Mouse (Mus musculus): ENCODE measurements around the gene Slc6a11.

Slc6a11 gene

DNA sequence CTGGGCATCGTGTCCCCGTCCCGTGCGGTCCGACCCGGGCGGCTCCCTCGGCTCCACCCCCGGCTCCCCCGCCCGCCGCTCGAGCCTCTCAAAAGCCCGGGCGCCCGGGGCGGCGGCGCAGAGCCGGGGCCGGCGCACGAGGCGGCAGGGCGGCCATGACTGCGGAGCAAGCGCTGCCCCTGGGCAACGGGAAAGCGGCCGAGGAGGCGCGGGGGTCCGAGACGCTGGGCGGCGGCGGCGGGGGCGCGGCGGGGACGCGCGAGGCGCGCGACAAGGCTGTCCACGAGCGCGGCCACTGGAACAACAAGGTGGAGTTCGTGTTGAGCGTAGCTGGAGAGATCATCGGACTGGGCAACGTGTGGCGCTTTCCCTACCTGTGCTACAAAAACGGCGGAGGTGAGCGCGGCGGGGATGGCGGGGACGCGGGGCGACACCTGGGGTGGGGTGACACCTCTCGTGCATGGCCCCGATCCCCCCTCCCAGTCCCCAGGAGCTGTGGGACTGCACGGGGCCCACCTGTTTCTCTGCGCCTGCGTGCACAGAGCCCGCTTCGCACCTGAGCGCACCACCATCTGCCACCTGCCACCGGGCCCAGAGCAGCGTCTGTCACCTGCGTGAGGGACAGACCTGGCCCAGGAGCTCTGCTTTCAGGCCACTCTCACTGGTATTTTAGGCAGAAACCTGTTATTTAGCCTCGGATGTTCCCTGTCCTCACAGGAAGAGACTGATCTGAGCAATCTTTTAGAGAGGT lies at the start of gene Slc6a11:
TSS of gene Slc6a11 (plus strand) at position 120 of the 751 bp plus-strand sequence.
- DNase-seq (ENCODE audit: low read depth, low spot score): peak; percentile 13

DNA sequence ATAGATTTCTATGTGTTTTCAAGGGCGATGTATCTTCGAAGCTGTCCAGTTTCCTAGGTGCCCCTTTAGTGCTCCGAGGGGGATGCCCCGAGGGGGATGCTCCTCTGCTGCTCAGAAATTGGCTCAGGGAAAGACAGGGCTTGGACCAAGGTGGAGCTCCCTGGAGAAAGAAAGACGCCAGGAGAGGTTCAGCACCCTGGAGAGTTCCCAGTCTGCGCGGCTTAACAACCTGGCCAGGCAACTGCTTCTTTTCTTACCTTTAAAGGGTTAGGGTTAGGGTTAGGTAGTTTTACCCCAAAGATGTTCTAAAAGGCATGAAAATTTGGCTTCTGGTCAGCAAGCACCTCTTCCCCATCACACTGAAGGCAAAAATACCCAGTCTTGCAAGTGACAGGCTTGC lies 43.9 kb upstream of the Slc6a11 start:
- peak; percentile 70 for DNase-seq (ENCODE audit: low read depth, low spot score)

DNA sequence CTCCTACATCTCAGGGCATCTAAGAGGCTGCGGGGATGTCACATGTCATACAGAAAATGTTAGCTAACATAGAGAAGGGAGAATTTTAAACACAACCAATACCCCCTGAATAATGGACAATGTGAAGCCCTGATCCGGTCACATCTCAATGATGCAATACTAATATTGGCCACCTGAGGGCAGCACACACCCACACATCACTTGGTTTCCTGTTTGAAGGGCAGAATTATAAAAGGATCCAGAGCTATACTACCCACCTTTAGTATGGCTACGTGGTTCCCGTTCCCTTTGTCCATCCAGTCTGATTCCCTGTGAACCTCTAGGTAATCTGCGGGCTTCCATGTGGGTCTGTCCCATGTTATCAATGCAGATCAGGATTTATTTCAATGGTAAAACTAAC lies 41.4 kb upstream of the Slc6a11 start:
- DNase-seq (ENCODE audit: low read depth, low spot score): peak; percentile 62

DNA sequence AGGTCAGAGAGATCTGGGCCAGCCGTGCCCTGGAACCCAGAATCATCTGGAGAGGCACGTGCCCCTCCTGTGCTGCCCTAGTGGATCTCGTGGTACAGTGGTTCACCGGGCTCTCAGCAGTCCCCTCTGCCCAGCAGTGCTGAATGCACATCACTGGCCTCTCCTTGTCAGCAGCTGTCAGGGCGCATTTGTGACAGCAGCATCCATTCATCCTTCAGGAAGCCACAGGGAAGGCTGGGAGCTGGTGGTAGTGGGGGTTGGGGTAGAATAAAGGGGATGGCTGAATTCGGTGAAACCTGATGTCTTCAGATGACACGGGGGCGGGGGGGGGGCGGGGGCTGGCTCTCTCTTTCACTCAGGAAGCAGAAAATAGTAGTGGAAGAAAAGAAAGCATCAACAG lies 38.8 kb upstream of the Slc6a11 start:
- DNase-seq (ENCODE audit: low read depth, low spot score): no peak

DNA sequence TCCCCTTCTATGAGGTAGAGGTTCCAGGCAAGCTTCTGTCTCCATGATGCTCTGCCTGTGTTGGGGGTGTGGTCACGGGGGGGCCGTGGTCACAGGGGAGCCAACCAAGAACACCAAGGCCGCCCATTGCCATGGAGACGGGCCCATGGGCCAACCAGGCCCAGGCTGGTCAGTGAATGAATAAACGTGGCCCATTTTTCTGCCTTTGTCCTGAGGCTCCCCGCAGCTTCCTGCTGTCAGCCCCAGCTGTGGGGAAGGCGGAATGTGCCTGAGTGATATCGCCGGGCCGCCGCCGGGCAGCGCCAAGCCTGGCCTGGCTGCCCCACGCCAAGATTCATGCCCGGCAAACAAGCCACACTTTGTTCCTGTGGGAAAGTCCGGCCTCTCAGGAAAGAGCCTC lies 36.8 kb upstream of the Slc6a11 start:
- DNase-seq (ENCODE audit: low read depth, low spot score): peak; percentile 31

DNA sequence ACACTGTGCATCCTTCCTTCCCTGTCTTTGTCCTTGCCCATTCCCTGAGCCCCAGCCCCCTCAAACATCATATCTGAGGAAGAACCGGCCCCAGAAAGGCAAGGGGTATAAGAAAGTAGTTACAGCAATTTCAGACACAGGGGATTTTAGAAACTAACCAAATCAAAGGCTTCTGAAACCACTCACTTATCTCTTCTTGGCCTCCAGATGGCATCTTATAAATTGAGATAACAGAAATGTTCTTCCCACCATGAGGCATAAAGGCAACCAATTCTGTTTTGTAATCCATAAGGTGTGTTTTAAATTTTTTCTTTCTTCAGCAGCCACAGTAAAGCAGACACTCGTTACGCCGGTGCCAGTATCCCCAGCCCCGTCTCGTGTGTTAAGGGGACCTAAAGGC lies 34.5 kb upstream of the Slc6a11 start:
- no peak for DNase-seq (ENCODE audit: low read depth, low spot score)

DNA sequence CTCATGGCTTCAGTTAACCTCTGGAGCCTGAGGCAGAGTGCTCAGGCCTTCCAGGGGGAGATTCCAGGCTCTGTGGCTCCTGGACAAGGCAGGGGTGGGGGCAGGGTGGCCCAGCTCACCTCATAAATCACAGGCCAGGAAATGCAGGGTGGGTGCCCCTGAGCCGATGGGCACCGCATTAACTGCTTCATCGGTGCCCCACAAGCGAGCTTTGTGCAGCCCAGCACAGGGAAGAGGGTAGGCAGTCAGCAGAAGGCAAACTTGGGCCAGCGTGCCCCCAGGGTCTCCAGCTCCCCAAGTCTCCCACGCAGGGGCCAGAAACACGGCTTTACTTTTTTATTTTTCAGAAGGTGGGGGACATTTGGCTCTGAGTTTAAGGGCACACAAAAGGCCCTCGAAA lies 29.1 kb upstream of the Slc6a11 start:
- DNase-seq (ENCODE audit: low read depth, low spot score): no peak

DNA sequence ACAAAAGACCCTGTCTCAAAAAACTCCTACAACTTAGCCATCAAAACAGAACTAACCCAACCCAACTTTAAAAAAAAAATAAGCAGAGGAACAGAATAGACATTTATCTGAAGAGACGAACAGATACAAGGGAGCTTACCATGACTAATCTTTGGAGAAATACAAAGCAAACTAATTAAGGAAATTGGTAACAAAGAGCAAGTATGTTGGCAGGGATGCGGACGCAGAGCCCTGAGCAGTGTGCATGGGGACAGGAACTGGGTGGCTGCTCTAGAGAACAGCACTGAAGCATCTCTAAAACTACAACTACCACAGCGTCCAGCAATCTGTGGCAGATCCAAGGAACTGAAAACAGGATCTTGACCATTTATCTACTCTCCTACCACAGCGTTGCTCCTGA lies 11.5 kb upstream of the Slc6a11 start:
- DNase-seq (ENCODE audit: low read depth, low spot score): no peak

DNA sequence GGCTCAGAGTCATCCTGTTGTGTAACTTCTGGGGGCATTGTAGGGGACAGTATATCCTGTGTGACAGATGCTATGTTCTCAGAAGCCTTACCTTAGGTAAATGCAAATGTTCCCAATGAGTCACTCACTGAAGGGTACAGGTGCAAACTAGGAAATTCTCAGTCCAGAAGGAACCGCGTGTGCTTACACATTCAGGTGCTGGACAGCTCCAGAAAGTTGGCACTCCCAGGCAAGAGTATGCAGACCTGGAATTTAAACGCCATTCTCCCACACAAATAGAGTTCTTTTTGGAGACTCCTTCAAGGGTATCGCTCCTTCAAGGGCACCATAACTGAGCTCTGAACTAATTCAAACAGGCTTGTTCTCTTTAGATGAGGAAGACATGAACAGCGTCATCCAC lies 5.5 kb upstream of the Slc6a11 start:
- DNase-seq (ENCODE audit: low read depth, low spot score): peak; percentile 25

DNA sequence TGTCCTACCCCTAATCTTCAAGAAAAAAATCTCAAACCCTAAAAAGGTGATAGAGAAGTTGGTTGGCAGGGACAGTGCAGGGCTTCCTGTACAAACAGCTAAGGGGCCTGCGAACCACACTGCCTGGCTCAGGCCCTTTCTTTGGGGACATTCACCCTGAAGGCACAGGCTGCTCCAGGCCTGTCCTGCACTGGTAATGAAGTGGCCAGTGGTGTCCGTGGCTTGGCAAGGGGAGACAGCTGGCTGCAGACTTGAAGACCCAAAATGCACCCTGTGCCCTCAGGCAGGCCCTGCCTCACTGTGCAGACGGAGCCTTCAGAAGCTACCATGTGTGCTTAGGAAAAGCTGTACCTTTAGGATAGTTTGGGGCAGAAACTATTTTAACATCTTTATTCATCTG lies 1.4 kb downstream of the Slc6a11 start:
- no peak for DNase-seq (ENCODE audit: low read depth, low spot score)

DNA sequence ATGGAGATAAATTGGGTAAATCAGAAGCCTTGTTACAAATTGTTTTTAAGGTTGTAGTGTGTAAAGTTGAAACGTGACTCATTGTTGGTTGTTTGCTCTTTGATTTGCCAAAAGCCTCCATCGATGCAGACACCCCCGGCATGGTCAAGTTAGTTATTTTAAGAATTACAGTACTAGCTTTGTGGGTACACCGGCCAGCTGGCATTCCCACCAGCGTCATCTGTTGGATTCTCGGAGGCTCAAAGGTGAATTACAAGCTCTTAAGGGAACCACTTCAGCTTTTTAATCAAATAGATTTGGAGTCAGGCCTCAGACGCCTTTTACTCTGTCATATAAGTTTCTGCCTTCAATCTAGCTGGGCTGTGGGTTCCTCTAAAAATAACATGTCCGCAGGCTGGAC lies 1.9 kb downstream of the Slc6a11 start:
- DNase-seq (ENCODE audit: low read depth, low spot score): no peak

DNA sequence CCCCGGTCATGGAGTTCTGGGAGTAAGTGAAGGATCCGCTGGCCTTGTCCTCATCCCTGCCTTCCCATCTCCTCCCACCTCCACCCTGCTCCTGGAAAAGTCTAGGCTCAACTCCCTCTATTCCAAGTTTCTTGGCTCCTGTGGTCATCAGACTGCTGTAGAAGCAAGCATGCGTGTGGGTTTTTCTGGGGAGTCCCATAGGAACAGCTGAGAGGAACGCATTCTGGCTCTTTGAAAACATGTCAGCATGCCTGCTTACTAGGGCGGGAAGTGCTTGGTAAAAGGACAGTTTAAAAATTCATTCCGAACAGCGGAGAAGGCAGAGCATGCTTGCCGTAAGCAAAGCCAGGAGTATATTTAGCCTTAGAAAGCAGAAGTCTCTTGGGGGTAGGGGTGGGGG lies 7.9 kb downstream of the Slc6a11 start:
- DNase-seq (ENCODE audit: low read depth, low spot score): no peak

DNA sequence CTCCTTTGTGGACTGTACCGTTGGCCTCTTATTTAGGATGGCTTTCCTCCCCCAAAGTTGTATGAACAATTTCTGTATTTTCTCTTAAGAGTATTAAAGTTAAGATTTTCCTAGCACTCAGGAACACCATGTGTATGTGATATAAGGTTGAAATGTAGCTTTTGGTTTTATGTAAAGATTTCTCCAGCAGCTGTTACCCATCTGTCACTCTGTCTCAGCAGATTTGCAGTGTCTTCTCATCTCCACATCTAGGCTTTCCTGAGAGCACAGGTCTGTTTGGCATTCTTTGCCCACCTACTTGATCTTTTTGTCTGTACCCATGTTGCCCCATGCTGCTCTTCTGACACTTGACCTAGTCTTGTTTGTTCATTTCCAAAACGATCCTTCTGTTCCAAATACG lies 10.4 kb downstream of the Slc6a11 start:
- DNase-seq (ENCODE audit: low read depth, low spot score): no peak

DNA sequence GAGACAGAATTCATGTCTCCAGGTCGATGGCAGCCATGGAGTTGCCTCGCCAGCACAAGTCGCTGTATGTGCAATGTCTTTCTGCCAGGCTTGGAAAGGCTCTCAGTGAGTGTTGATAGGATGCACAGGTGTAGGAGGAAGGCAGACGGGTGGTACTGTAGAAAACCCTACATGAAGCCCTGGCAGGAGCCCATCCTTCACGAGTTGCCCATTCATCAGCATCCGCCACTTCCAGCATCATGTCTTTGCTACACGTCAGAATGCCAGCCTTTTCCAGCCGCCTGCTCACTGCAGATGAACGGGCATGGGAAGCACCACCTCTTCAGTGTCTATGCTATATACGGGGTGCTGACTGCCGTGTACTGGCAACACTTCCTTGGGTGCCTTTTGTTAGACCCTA lies 11.4 kb downstream of the Slc6a11 start:
- no peak for DNase-seq (ENCODE audit: low read depth, low spot score)

DNA sequence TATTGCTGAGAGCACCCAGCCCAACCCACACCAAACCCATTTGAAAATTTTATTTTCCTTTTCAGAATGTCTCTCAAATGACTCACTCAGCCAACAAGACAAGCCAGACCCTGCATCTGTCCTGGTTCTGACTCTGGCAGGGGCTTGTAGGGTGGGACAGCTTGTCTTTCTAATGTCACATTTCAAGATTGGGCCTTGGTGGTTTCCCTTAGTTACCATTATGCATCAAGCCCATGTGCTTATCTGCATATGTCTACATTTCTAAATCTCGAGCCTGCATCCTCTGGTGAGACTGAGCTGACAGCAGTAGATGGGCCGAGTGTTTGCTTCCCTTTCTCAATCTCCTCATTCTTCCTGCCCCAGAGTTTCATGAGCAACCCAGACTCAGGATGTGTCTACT lies 12.5 kb downstream of the Slc6a11 start:
- DNase-seq (ENCODE audit: low read depth, low spot score): no peak

DNA sequence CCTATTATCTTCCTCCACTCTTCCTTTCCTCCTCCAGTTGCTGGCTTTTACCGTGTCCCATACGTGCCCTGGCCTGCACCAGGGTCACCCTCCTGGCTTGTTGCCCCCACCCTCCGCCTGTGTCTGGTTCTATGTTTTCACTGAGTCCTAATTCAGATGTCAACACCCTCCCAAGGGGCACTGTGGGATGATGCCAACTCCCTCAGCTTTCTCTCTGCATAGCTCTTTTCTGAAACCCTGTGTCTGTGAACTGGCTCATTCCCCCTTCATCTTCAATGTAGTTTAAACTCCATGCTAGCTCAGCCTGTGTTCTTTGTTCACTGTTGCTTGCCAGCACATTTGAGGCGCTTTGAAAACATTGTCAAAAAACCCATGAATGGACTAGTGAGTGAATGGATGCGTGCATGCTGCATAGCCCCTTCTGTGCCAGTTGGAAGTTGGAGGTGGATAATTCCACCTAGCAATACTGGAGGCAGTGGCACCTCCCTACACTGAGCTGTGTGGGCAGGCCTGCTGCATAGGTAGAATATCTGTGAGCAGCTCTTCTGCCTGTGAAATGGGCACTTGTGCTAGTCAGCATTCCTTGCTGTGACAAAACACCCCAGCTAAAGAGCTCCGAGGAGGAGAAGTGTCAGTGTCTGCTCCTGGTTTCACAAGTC lies 13.5 kb downstream of the Slc6a11 start:
- no peak for DNase-seq (ENCODE audit: low read depth, low spot score)

DNA sequence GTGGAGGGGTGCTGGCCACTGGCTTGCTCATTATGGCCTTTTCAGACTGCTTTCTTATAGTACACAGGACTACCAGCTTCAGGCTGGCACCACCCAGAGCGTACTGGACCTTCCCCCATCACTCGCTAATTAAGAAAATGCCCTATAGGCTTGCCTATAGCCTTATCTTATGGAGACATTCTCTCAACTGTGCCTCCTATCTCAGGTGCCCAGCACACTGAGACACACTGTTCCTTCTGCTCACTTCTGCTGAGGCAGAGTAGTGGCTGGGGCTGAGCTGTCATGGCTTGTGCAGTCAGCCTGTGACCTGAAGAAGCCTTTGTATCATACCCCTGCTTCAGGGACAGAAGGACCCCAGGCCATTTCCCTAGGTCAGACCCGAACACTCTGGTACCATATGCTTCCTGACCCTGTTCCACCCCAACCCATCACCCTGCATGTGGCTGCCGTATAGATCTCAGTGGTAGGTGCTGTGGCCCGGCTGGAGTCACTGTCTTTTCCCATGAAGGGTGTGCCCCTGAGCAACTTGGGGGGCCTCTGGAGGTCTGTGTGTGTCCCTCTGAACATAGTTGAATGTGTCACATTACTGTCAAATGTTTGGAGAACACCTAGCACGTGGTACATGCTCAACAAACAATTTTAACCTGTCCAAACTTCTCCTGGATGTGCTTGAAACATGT lies 14.7 kb downstream of the Slc6a11 start:
- DNase-seq (ENCODE audit: low read depth, low spot score): no peak

DNA sequence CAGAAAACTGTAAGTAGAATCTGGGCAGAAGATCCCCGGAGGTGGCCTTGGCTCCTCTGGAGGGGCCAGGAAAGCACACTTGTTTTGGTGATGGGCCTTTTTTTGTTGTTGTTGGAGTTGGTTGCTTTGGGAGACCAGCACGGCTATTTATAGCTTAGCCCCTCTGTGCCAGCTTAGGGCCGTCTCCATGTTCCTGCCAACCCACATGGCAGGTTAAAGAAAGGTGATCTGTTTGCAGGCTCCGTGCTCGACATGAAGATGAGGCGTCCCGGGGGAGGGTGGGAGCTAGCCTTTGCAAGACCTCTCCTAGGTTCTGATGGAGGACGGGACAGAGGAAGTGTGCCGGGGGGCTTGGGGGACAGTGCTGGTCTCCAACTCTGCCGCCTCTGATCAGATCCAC lies 24.7 kb downstream of the Slc6a11 start:
- DNase-seq (ENCODE audit: low read depth, low spot score): no peak

DNA sequence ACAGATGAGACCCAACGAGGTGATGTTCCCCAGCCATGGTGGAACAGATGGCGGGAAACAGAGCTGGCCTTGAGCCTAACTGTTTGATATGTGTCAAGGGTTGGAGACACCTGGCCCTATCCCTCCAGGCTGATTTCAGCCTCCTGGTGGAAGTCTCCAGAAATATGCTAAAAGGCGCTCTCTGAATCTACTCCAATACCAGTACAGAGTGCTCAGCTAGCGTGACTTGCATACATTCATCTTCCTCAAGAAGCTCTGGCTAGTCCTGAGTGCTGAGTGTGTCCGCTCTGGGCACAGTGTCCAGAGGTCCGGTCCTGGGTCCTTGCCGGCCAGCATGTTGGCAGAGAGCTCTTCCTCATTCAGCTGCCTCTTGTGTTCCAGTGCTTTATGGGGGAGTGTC lies 27.8 kb downstream of the Slc6a11 start:
- DNase-seq (ENCODE audit: low read depth, low spot score): no peak

DNA sequence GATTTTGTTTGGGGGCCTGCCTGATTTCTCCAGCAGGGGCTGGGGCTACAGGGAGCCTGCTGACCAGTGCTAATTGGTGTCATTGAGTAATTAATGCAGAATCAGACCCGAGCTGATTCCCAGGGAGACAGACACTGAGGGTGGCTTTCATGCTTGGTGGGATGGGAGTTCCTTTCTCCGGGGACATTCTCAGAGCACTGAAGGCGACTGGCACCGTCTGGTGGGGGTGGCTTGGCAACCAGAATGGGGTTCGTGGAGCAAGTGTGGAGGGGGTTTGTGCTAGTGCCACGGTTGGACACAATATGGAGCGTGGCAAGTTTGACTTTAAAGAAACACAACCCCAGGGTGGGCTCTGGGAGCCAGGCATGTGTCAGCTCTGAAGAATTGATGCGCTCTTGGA lies 29.7 kb downstream of the Slc6a11 start:
- no peak for DNase-seq (ENCODE audit: low read depth, low spot score)

DNA sequence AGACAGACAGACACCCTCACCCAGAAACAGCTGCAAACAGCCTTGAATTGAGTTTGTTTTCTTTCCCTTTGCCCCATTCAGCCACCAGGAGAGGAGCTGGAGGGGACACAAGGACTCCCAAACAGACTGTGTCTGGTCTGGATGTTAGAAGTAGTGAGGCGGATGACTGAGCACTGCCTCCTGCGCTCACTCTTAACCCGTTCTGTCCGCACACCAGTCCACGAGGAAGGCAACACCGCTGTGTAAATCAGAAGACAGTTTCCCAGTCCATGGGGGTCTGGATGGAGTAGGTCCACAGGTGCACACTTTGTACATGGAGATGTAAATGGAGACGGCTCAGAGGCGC lies 43.0 kb downstream of the Slc6a11 start:
- DNase-seq (ENCODE audit: low read depth, low spot score): peak; percentile 2

DNA sequence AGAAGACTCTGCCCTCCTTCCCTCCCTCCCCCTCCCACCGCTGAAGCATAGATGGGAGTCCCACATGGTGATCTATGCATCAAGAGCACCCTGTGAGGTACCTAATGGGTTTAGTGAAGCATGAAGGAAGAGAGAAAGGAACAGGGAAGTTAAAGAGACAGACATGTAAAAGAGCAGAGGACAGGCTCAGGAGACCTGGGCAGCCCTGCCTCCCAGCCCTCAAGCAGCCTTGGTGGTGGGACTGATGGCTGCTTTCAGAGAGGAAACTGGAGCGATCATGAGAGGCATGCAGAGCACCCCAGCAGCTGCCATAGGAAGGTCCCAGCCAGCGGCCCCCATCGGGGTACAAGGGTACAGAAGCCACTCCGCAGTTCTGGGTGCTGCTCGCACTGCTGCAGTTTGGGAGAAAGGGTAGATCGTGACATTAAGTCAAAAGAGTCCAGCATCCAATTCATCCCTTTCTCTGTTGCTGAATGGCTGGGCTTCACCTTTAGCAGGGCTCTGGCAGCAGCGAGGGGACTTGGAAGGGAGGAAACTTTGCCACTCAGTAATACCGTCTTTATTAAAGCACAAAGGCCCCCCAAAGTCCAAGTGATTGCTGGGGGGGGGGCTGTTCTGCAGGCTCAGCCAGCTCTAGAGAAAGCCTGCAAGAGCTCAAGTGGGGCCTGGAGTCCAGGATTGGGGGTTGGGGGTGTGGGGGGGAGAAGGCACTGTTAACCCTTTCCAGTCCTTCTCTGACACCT lies 43.5 kb downstream of the Slc6a11 start:
- no peak for DNase-seq (ENCODE audit: low read depth, low spot score)
